Mouse (Mus musculus) megakaryocyte progenitor cell, adult 5-6 weeks (primary cell): ENCODE data around the gene Slc51b. TPM values are rescaled to one million over a fixed set of nuclear protein-coding genes. Genes with fewer than 3 reads are reported as not detected.
A peak's percentile ranks its signal among the peaks of the same experiment; 100 is the strongest.

Source experiments
- ATAC-seq: replicated peaks from 2 replicates; pipeline ENCODE4 v1.8.0; 2016; ENCODE audit warnings: mild to moderate bottlenecking, moderate TSS enrichment, inconsistent platforms; ENCODE audit not compliant: poor library complexity
- total RNA-seq, 2 experiments: library from RNA; stranded (forward) in 1 of 2; stranded (reverse) in 1 of 2; fragments of 157-497, 149-512 nt in 1 of 2; fragments of 200-1000 nt in 1 of 2; gene quantifications; 2 replicates each; pipeline versions ENCODE4 v1.2.3 to v1.2.4; 2015 to 2017

The Slc51b gene
- total RNA-seq (2015) (not detected in 2 replicates), total RNA-seq (2017) (not detected in 2 replicates)

DNA sequence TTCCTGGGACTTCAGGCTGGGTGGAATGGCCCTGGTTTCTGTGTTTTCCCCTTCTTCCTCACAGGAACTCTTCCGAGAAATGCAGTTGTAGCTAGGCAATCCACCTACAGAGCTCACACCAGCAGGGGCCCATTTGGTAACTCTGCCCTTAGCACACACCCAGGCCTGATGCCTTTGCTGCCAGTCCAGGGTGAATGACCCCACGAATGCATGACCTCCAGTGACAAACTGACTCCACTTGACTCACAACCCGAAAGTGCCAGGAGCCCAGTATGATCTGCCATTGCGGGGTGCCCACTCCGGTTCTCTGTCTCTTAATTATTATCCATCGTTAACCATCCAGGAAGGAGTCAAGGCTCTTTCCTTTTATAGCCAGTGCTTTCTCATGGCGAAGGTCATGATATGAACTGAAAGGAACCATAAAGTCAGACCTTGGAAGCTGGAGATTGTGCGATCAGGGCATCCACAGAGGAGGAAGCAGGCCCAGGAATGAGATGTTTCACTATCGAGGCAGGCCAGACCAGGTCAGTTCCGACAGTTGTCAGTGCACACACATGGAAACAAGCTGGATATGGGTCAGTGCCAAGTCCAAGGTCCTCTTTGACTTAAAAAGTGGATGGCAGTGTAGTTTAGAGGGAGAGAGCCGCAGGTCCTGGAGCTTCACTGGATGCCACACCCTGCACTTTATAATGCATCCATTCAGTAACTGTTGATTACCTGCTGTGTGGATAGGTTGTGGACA is at the start of gene Slc51b:
Gene Slc51b, minus strand, starts transcription at position 196 of the 742 bp plus-strand sequence.
- ATAC-seq = no peak

DNA sequence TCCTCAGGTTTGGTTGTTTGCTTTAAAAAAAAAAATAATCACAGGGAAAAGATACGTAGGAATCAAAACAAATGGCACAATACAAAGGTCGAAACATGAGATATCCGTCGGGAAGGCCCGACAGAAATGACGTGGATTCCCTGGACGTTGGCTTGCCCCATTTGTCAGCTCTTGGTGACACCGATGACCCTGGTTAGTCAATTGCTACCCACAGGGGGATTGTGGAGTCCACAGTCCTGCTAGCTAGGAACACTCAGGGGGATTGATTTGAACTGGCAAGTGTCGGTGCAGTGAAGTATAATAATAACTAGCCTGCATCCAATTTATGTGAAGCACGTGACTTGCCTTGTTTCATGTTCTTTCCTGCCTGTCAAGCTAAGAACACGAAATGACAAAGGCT is 44.9 kb upstream of the Slc51b start:
- no peak for ATAC-seq

DNA sequence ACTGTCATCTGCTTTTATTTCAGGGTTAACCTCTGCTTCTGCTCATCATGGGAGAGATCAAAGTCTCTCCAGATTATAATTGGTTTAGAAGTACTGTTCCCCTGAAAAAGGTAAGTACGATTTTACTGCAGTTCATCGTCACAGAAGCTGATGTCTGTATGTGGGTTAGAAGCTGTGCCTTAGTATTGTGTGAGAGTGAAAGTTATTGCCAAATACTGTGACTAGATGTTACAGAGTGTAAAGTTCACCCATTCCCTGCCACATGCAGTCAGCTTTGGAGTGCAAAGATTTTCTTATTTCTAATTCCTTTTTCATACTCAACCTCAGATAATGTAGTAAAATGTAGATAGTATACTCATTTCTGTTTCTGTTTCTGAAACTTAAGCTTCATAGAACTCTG is 42.5 kb upstream of the Slc51b start:
- no peak for ATAC-seq

DNA sequence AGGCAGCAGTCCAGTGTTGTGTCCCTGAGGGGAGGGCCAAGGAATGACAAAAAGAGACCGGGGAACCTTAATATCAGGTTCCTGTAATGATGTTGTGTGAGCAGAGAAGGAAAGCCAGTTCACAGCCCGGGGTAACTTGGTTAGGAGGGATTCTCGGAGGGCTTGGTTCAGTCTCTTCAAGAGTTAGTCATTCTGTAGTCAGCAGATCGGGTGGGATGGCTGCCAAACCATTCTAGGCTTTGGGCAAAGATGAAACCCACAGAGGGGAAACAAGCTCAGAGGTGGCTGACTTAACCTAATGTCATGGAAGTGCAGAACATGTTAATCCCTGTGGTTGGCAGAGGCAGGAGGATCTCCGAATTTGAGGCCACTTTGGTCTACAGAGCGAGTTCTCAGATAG is 41.4 kb upstream of the Slc51b start:
- no peak for ATAC-seq

DNA sequence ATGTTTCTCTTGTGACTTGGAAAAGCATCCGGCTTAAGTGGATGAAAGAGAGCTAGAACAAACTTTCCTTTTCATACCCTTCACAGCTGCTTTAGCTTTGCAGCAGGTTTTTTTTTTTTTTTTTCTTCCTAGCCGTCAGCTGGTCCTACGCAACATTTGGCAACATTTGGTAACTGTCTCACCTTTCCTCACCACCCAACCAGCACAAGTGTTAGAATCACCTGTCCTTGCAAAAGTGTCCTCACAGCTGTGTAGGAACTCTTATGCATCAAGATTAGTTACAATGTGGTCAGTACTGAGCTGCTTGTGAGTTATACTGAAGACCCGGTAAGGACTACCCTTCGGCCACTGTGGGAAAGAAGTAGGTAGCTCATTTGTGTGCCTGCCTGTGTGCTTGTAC is 39.8 kb upstream of the Slc51b start:
- ATAC-seq = no peak

DNA sequence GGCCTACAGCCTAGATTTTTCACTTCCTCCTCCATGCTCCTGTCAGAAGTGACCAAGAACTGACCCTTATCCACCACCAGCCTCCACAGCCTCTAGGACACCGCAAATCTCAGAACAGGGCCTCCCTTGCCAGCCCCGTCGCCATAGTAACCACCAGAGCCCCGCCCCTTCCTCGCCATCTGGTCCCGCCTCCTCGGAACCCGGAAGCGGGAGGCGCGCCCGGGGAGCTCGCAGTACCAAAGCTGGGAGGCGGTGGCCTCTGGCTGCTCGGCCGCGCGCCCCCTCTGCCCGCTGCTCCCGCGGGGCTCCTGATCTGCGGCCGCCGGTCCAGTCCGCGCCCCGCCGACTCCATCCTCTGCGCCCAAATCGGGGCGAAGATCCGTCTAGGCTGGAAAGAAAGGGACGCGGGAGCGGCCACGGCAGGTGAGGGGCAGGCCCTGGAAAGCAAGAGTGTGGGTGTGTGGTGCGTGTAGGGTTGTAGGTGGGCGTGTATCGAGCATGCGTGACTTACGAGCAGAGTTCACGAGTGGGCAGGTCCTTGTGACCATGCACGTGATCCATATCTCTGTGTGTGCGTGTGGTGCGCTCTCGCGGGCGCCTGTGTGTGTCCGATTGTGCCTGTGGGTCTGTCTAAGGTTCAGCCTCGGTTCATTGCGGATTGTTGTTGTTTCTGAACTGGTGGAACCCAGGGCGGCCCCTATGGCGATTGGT is 38.1 kb upstream of the Slc51b start, which contains the start of gene Spg21:
Gene Spg21, plus strand, starts transcription at position 216 of the 711 bp plus-strand sequence.
- ATAC-seq = peak; percentile 99

DNA sequence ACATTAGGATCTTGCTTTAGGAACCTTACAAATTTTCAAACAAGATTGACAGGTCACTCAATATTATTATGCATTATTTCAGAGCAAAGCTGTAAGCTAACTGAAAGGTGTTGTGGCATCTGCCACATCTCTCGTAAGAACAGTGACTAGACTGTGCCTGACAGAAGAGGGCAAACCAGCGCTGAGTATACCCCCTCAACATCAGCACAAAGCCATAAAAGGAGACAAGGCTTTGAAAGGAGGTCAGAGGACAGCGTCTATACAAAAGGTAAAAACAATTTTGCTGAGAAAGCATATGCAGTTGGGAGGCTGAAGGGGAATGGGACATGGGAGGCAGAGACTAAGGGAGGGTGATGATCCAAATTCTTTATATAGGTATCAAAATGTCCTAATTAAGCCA is 37.4 kb upstream of the Slc51b start:
- ATAC-seq = no peak

DNA sequence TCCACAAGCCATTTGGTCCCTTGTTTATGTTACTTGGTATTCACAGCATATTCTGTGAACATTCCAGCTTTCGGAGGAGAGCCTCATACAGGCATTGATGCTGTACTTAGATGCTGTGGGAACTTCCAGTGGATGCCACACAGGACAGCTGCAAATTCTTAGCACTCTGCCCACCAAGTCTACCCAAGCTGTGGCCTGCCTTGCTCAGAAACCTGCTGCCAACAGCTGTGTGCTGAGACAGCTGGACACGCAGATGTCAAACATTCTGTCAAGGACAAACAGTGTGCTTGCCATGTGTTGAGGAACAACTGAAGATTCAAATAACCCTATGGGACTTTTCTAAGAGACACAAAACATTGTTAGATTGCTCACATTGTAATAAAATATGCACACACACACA is 36.2 kb upstream of the Slc51b start:
- ATAC-seq = no peak

DNA sequence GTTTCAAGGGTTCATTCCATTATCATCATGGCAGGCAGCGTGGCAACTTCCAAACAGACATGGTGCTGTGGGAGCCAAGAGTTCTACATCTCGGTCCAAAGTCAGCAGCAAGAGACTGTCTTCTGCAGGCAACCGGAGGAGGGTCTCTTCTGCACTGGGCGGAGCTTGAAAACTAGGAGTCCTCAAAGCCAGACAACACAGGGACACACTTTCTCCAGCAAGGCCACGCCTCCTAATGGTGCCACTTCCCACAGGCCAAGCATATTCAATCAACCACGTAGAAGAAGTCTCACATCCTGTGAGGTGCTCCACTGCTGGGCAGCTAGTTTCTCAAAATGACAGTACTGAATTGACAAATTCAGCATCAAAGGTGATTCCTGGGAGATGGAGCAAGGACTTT is 25.2 kb upstream of the Slc51b start:
- no peak for ATAC-seq

DNA sequence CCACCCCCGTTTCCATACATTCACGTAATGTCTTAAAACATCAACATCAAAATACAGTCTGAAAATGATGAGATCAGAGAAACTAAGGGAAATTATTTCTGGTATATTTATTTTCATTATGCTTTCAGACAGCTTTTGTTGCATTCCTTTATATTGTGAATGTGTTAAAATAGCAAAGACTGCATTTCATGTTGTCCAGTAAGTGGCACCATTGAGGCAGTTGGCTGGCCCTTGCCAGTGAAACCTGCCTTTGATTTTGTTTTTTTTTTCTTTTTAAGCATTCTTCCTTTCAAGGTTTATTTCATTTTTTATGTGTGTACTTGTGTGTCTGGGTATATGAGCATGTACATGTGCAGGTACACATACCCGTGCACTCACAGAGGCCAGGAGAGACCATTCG is 21.9 kb upstream of the Slc51b start:
- no peak for ATAC-seq

DNA sequence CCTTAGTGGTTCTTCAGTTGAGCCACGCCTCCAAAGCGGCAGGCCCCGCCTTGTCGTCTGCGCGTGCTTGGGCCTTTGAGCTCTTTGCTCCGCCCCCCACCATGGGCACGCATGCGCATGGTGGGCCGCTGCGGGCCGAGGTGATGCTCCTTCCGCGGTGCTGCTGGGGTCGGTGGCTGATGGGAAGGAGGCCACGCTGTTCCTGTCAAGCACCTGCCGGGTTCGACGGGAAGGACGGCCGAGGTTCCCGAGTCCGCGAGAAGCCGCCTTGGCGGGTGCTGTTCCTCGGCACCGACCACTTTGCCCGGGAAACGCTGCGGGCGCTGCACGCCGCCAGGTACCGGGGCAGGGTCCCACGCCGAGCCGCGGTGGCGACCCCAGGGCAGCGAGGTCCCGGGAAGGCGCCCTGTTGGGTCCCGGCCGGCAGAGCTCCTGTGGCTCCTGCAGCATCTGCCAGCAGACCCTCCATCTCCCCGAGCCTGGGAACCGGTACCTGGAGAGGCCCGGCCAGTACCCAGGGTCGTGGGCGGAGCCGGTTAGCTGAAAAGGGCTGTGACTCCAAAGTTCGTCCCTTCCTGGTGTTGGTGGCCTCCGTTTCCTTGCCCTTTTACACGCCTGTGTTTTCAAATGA is 13.0 kb upstream of the Slc51b start, which contains the start of gene Mtfmt:
Gene Mtfmt, plus strand, starts transcription at position 112 of the 631 bp plus-strand sequence.
- peak; percentile 96 for ATAC-seq

DNA sequence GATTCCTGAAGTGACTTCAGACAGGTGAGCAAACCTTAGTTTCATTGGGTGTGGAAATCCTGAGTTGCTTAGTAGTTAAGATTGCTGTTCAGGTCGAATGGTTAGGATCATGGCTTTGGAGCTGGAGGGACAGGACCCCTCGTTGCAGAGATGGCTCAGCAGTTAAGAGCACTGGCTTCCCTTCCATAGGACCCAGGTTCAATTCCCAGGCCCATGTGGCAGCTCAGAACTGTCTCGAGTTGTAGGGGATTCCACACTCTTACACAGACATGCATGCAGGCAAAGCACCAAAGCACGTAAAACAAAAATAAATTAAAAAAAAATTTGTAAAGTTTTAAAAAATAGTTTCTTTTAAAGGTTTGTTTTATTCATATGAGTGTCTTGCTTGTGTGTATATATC is 12.5 kb upstream of the Slc51b start:
- no peak for ATAC-seq

DNA sequence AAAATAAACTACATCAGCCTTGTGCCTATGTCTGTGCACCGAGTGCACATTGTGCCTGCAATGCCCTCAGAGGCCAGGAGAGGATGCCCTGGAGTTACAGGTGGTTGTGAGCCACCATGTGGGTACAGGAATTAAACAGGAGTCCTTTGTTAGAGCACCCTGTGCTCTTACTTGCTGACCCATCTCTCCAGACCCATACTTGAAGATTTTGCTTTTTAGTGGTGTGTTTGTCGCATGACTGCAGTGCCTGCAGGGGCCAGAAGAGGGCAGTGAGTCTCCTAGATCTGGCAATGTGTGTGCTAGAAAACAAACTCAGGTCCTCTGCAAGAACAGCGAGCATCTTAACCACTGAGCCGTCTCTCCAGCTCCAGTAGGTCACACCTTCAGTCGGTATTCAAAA is 11.4 kb upstream of the Slc51b start:
- peak; percentile 65 for ATAC-seq

DNA sequence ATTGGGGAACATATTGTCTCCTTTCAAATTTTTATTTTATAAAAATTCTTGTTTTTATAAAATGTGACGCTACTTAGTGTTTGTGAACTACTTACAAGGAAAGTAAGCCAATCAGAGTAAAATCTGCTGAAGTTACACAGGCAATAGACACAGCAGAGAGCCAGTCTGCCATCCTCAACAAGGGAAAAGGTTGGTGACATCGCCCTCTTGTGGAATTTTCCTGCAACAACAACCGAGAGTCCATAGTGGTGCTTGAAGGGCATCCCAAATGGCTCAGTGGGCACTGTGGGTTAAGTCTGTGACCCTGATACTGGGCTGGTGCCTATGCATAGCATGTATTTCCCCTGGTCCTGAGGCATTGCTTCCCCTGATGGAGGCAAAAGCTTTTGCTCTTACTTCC is 9.5 kb upstream of the Slc51b start:
- peak; percentile 56 for ATAC-seq

DNA sequence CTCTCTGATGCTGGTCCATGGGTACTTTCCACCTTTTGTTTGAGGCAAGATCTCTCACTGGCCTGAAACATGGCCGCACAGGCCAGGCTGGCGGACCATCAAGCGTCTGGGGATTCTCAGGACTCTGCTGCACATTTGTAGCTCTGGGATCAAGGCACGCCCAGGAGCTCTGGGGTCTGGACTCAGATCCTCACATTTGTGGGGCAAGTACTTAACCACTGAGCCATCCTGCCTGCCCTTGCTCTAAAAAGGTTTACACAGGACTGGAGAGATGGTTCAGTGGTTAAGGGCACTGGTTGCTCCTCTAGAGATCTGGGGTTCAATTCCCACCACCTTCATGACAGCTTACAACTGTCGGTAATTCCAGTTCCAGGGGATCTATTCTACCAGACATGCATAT is 8.2 kb upstream of the Slc51b start:
- ATAC-seq = no peak

DNA sequence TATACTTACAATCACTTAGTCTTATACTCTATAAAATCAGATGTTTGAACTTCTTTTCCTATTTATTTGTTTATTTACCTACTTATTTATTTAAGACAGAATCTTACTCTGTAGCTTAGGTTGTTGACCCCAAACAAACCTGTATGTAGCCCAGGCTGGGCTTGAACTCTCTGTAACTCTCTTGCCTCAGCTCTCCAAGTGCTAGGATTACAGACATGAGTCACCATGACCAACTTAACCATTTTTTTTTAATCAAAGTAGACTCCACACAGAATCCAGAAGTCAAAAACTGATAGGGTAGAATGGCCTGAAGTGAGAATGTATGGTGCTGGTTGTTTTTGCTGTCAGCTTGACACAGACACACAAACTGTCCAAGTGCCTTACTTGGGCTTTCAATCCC is 7.6 kb upstream of the Slc51b start:
- no peak for ATAC-seq

DNA sequence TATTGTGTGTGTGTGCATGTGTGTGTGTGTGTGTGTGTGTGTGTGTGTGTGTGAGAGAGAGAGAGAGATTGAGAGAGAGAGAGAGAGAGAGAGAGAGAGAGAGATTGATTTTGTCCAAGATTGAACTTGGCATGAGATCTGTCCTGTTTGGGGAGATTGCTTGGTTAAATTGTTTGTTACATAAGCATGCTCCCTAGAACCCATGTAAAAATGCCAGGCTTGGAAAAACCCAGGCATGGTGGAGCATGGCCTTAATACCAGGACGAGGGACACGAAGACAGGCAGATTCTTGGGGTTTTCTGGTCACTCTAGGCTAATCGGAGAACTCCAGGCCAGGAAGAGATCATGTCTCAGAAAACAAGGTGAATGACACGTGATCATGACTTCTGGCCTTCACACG is 5.2 kb upstream of the Slc51b start:
- no peak for ATAC-seq

DNA sequence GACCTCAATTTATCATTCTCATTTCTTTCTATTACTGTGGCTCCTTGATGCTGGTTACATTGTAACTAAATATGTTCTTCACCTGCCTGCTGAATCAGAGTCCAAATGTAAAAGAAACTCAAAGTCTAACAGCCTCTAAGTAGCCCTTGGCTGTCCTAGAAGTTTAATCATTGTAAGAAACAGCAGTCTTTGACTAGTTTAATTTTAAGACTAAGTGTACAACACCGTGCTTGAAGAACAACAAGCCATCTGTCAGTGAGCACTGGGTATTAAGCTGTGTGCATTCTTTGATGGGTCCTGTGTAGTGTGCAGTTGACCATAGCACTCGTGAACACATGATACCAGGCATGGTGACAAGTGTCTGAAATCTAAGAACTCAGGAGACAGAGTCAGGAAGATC is 4.8 kb upstream of the Slc51b start:
- ATAC-seq = no peak

DNA sequence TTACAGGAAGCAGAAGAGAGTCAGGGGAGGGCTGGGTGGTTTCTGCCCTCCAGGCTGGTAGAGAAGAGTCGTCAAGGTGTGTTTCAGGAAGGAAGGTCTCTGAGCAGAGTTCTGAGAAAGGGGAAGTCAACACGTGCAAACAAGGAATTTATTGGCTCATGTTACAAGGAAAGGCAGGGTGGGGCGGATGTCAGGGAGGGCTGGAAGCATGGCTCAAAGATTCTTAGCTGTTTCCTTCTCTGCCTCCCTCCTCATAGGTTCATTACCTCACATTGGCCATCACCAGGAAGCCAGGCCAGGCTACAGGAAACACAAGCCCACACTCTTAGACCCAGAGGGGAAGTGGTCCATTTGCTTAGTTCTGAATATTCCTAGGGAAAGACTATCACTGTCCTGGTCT is 1.6 kb upstream of the Slc51b start:
- ATAC-seq = peak; percentile 57

DNA sequence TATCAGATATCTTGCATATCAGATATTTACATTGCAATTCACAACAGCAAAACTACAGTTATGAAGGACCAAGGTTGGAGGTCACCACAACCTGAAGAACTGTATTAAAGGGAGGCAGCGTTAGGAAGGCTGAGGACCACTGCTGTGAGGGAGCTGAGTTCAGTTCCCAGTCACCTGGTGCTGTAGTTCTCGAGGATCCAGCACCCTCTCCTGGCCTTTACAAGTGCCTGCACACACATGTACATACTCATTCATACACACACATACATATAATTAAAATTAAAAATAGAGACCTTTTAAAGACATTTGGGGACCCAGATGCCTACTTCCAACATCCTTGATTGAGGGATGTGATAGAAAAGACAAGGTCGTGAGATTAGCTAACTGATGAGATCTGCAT is 3.1 kb downstream of the Slc51b start:
- no peak for ATAC-seq

DNA sequence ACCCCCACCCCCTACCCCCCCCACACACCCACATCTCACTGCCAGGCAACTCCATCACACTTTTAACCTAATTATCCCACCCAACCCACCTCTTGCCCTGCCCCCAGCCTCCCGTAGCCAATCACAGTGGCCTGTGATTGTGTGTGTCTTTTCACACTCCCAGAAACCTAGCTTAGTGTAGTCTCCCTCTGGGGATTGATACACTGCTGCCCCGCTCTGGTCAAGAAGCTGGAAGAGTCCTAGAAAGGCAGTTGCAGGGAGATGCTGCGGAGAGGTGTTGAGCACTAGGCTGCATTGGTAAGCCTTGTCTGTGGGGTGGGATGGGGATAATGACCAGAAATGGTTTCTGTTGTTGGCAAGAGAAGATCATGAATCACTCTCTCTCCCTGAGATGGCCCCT is 5.0 kb downstream of the Slc51b start:
- ATAC-seq = no peak

DNA sequence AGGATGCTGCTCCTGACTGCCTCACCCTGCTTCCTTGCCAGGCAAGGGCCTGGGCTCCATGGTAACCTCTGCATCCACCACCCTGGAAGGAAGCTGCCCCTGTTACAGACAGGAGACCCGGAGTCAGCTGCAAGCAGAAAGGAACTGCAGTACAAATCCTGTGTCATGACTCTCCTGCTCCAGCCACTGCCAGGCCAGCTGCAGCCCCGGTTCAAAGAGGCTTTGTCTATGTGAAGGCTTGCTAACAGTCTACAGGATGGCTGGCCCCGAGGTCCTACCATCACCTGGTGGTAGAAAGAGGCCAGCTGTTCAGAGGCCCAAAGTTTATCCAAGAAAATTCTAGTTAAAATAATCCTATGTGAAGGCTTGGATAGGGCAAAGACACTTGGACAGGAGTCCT is 11.4 kb downstream of the Slc51b start:
- no peak for ATAC-seq
